Mouse (Mus musculus) T-helper 1 cell (primary cell): ENCODE measurements around the gene Hbb-bt.
"Not testable (repeated sequence)": the region's sequence is repeated elsewhere in the genome, so short reads cannot be mapped to it uniquely, and the experiment has no call there.

Experiments used
- in situ Hi-C: fragments of 300-600 bp; cut with MboI, MseI; formaldehyde crosslinking; loops from one replicate; pipeline ENCODE4 v1.15.1; 2025; ENCODE audit warnings: high pct_unique_total_duplicates

Hbb-bt gene

DNA sequence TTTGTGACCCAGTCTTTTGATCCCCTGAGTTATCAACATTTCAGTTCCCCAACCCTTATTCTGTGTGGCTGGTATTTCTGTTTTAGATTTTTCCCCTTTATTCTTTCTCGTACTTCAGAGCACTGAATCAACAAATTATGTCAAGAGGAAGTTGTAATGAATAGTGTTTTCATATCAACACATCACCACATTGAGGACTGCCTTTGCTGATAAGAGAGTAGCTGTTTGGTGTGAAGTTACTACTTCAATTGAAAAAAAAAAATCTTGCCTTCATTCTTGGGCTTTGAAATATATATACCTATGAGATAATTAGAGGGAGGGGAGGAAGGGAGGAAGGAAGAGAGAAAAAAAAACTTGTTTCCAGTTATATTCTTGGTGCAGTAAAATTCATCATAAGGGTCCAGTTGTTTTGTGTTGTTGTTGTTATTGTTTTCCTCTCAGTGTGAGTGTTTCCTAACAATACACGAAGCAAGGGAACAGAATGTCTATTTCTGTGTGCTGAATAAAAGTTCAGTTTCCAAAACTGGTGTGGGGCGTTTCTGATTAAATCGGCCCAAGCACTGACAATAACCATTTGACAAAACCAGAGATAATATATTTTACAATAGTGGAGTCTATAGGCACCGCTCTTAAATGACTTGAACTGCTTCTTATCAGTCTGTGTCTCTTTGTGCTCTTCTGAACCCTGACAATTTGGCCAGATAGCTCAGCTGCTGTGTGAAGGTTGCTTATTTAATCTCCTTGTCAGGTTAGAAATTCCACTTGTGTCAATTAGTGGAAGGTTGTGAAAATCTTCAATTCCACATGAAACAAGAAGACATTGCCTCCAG lies 4.6 kb downstream of the Hbb-bt start:
- in situ Hi-C loops = no loop called here

DNA sequence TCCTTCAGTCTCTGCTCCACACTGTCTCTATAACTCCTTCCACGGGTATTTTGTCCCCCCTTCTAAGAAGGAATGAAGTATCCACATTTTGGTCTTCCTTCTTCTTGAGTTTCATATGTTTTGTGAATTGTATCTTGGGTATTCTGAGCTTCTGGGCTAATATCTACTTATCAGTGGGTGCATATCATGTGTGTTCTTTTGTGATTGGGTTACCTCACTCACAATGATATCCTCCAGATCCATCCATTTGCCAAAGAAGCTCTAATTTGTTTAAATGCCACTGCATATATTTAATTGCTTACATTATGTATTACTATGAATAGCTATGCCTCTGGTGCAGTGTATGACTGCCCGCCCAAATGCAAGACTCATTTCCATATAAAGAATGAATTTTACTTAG lies 5.7 kb downstream of the Hbb-bt start:
- in situ Hi-C loops = not testable (repeated sequence)

DNA sequence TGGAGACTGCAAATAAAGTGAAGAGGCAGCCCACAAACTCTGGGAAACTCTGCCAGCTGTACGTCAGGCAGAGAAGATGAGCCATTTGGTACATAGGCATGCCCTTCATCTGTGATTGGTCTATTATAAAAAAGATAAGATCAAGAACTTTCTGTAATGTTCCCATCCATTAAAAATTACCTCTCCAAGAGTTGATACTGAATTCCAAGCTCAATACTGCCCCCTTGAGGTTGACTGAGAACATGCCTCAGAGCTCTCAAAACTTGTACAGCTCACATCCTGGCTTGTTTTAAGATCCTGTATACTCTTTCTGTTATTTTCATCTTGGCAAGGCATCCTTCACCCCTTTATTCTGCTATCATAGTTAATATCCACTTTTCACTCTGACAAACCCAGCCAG lies 6.9 kb downstream of the Hbb-bt start:
- in situ Hi-C loops = no loop called here

DNA sequence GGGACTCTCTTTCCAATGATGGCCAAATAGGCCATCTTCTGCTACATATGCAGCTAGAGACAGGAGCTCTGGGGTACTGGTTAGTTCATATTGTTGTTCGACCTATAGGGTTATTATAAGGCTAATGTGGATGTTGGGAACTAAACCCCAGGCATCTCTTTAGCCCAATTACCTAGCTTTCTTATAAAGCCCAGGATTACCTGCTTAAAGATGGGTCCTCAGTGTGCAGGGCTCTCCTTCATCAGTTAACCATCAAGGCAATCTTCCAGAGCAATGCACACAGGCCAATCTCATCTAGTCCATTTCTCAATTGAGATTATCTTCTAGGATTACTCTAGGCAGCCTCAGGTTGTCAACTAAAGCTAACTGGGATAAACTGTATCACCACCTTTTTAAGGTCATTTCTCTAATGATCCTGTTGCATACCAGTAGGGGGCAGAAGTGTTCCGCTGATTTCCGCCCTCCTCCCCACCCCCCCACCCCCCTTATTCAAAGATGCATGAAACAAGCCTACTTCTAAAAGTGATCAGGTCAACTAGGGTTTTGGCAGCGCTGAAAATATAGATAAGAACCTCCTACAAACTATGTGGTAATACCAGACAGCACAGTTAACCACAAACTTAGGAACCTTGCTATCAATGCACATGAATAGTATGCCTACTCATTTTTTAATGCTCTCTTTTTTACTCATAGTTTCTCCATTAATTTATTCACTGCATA lies 21.0 kb downstream of the Hbb-bt start:
- in situ Hi-C loops = no loop called here

DNA sequence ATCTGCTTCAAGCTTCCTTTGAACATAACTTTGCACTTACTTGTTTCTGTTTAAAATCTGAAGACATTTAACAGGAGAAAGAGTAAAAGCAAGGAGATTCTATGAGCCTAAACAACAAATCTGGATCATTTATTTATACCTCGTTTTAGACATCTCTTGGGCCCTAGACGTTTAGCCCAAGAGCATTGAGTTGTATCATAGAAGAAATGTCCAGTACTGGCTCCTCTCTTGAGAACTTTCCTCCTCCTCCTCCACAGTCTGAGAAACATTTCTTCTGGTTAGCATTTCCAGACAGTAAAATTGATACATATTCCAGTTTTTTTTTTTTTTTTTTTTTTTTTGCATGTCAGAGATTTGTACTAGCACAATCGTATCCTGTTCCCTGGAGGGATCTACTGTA lies 22.1 kb downstream of the Hbb-bt start, which contains the start of gene Olfr67:
TSS of gene Olfr67 (minus strand) at position 101 of the 400 bp plus-strand sequence.
- in situ Hi-C loops = no loop called here

DNA sequence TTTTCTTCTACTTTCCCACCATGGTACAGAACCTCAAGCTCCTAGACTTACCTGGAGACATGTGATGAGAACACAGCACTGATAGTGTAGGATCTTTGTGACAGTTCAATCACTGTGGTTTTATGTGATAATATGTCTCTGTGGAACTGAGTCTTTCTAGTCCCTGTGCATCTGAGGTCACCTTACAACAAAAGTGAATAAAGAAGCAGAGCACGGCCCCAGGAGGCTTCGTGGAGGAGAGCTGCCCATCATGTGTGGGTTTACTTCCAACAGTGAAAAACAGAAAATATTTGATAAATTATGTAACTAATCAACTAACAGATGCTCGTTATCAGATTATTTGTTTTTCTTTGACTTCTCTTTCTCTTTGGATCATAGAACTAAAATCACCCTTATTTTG lies 34.2 kb downstream of the Hbb-bt start, which contains the start of gene Olfr68:
TSS of gene Olfr68 (minus strand) at position 101 of the 400 bp plus-strand sequence.
- in situ Hi-C loops = no loop called here

DNA sequence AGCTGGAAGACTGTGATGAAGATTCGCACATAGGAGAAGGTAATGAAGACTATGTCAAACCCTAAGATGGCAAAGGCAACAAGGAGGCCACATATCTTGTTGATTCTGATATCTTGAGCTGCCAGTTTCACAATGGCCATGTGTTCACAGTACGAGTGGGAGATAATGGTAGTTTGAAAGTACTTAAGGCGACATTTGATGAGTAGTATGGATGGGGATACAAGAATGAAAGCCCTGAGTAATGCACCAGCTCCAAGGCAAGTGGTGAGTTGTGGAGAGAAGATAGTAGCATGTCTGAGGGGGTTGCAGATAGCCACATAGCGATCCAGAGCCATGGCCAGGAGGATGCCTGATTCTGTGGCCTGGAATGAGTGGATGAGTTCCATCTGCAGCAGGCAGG lies 36.1 kb downstream of the Hbb-bt start:
- in situ Hi-C loops = not testable (repeated sequence)

GRCm38 (mm10) chr7:103771494-103771893 lies 42.3 kb downstream of the Hbb-bt start, which contains the start of gene Olfr69:
Gene Olfr69, minus strand, starts transcription at chr7:103771594.
- in situ Hi-C loops = no loop called here

DNA sequence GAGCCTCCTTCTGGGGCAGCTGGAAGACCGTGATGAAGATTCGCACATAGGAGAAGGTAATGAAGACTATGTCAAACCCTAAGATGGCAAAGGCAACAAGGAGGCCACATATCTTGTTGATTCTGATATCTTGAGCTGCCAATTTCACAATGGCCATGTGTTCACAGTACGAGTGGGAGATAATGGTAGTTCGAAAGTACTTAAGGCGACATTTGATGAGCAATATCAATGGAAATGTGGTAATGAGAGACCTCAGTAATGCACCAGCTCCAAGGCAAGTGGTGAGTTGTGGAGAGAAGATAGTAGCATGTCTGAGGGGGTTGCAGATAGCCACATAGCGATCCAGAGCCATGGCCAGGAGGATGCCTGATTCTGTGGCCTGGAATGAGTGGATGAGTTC lies 46.1 kb downstream of the Hbb-bt start:
- in situ Hi-C loops = not testable (repeated sequence)
